Comparison of ENCODE assay signal across 26 mouse cellular contexts in genomic region chr2:150610097-150610496, GRCm38 (mm10). TPM values are rescaled to one million over a fixed set of nuclear protein-coding genes. Genes with fewer than 3 reads are reported as not detected.
DNase-seq lines count a peak whose midpoint lies in the region; ATAC-seq and TF ChIP-seq lines count a peak whose summit lies in the region.
"Had no signal": no experiment of that assay in that cellular context is flagged by ENCODE, and none has a peak within 500 bp of the region (broad histone marks: within the 10 kb centered on the region; RNA-seq: fewer than 3 reads in every experiment).

No protein-coding gene starts in this region.

- H3K27ac ChIP-seq in liver, embryonic 12.5 days, result peak overlapping the region; percentile 12; the same call in 1 of the 2 replicates
- H3K27ac ChIP-seq in liver, embryonic 16.5 days (ENCODE audit: low read length), result peak overlapping the region; percentile 57
- no peak overlapping the region for H3K27ac ChIP-seq in heart, adult 2 months
- H3K27ac ChIP-seq: embryonic facial prominence, embryonic 10.5 days; forebrain, embryonic 13.5 days; heart, embryonic 10.5 days; hindbrain, embryonic 13.5 days; hindbrain, postnatal 0 days had no signal

- no peaks in the 10 kb centered on the region for H3K27me3 ChIP-seq in liver, embryonic 12.5 days (replicated peaks)
- no peaks in the 10 kb centered on the region for H3K27me3 ChIP-seq in liver, embryonic 16.5 days (ENCODE audit: control insufficient read depth, insufficient read depth, low read depth, low read length)
- no peaks in the 10 kb centered on the region for H3K27me3 ChIP-seq in heart, adult 2 months (ENCODE audit: control insufficient read depth, insufficient read depth, low read length)
- H3K27me3 ChIP-seq: forebrain, embryonic 13.5 days; hindbrain, embryonic 13.5 days had no signal

- H3K4me2 ChIP-seq in liver, embryonic 12.5 days, result no peak overlapping the region
- H3K4me2 ChIP-seq in liver, embryonic 16.5 days (ENCODE audit: low read depth, low read length), result no peak overlapping the region
- H3K4me2 ChIP-seq: forebrain, embryonic 13.5 days; hindbrain, embryonic 13.5 days had no signal

- no peaks in the 10 kb centered on the region for H3K36me3 ChIP-seq in liver, embryonic 12.5 days
- H3K36me3 ChIP-seq in liver, embryonic 16.5 days (ENCODE audit: control insufficient read depth, insufficient read depth), result no peaks in the 10 kb centered on the region
- H3K36me3 ChIP-seq in heart, adult 2 months (ENCODE audit: control insufficient read depth, insufficient read depth, low read length), result no peaks in the 10 kb centered on the region
- H3K36me3 ChIP-seq: embryonic facial prominence, embryonic 10.5 days; heart, embryonic 10.5 days; hindbrain, embryonic 13.5 days had no signal

- WGBS in liver, embryonic 12.5 days (ENCODE audit: insufficient replicate concordance), result 33% methylated on average over 3 of the region's 3 CpGs
- 16% methylated on average over 3 of the region's 3 CpGs for WGBS in liver, embryonic 16.5 days (ENCODE audit: insufficient replicate concordance)
- WGBS in heart, adult 2 months, result 39% methylated on average over 3 of the region's 3 CpGs

- H3K9me3 ChIP-seq in liver, embryonic 12.5 days (replicated peaks), result no peaks in the 10 kb centered on the region
- H3K9me3 ChIP-seq in liver, embryonic 16.5 days (replicated peaks; ENCODE audit: control insufficient read depth, low read length), result no peaks in the 10 kb centered on the region
- H3K9me3 ChIP-seq: embryonic facial prominence, embryonic 10.5 days; forebrain, embryonic 13.5 days; heart, embryonic 10.5 days; hindbrain, embryonic 13.5 days had no signal

- H3K9ac ChIP-seq in liver, embryonic 12.5 days, result no peak overlapping the region
- H3K9ac ChIP-seq in liver, embryonic 16.5 days (ENCODE audit: low read depth, low read length), result no peak overlapping the region
- H3K9ac ChIP-seq in heart, adult 2 months (ENCODE audit: low read depth, low read length), result no peak overlapping the region
- H3K9ac ChIP-seq: forebrain, embryonic 13.5 days; forebrain, postnatal 0 days; hindbrain, embryonic 13.5 days had no signal

- H3K4me3 ChIP-seq in liver, embryonic 12.5 days, result no peak overlapping the region
- H3K4me3 ChIP-seq in liver, embryonic 16.5 days (ENCODE audit: low read depth, low read length), result no peak overlapping the region
- H3K4me3 ChIP-seq in heart, adult 2 months, result no peak overlapping the region
- H3K4me3 ChIP-seq: embryonic facial prominence, embryonic 10.5 days; forebrain, embryonic 13.5 days; heart, embryonic 10.5 days; hindbrain, embryonic 13.5 days had no signal

- H3K4me1 ChIP-seq in liver, embryonic 12.5 days, result peaks cover 36% of the 10 kb centered on the region
- peaks cover 26% of the 10 kb centered on the region for H3K4me1 ChIP-seq in liver, embryonic 16.5 days (ENCODE audit: control insufficient read depth, low read depth, low read length)
- peaks cover 1% of the 10 kb centered on the region; the same call in 1 of the 2 replicates for H3K4me1 ChIP-seq in heart, adult 2 months (ENCODE audit: control insufficient read depth, insufficient read depth, low read length)

- ATAC-seq in liver, embryonic 12.5 days, result peak; percentile 17; the same call in 1 of the 2 replicates
- ATAC-seq in liver, embryonic 16.5 days (ENCODE audit: low read depth), result peak; percentile 57
- ATAC-seq: forebrain, postnatal 0 days; hindbrain, postnatal 0 days had no signal

- no peaks in the 10 kb centered on the region for H3K79me2 ChIP-seq in heart, adult 2 months (replicated peaks; ENCODE audit: control insufficient read depth, insufficient read depth, low read length)

- peak; percentile 5 for DNase-seq in cerebellum, adult 9-10 months
- DNase-seq in cerebellum, postnatal 25 days, result no peak
- peak; percentile 36 for DNase-seq in yolk sac, embryonic 10.5 days (ENCODE audit: low spot score)
- no peak for DNase-seq in heart, adult 2 months
- no peak for DNase-seq in Muller cell, postnatal 12 days (ENCODE audit: inconsistent ontology term)
- no peak for DNase-seq in layer of hippocampus, adult 9-11 months
- DNase-seq: adrenal gland, postnatal 10 days; cerebellum, adult 11 months; cerebellum, adult 8-10 months; cerebellum, postnatal 36 days; gastrocnemius, postnatal 14 days; heart, adult 11 months; heart, postnatal 10 days; heart, postnatal 4 days had no signal

- intact Hi-C loops in heart, adult 2 months (cut with DNase I), result no loop called here

- no peak for TF ChIP-seq POLR2A in heart, adult 2 months (IDR thresholded peaks at IDR 0.05; ENCODE audit: insufficient read depth, low read depth, low read length)

- TF ChIP-seq EP300 in heart, adult 2 months (IDR thresholded peaks at IDR 0.05; ENCODE audit: insufficient read depth, low read depth, low read length), result no peak

- TF ChIP-seq CTCF in heart, adult 2 months (IDR thresholded peaks at IDR 0.05), result no peak

RNA-seq across cellular contexts. Expression of gene Apmap, which starts 1.7 kb away (rescaled TPM):
- polyA plus RNA-seq in liver, embryonic 12.5 days (2016; fragmentation: Nextera tagmentation; extraction: Ambion mirVana), result 28.2 and 28.6 TPM in 2 replicates
- polyA plus RNA-seq in liver, embryonic 16.5 days (2015; fragmentation: Nextera tagmentation; extraction: Ambion mirVana), result 27.2 and 29.2 TPM in 2 replicates
- 10 to 100 TPM; 52.6 to 56.9 TPM for total RNA-seq in heart, adult 2 months (2021)
- polyA plus RNA-seq in heart, adult 2 months (2012; rRNA removed), result 37.5 and 59.4 TPM in 2 replicates

RNA-seq across cellular contexts. Expression of gene Cst7, which starts 39.9 kb away (rescaled TPM):
- polyA plus RNA-seq in liver, embryonic 12.5 days (2016; fragmentation: Nextera tagmentation; extraction: Ambion mirVana), result 3.6 and 3.7 TPM in 2 replicates
- polyA plus RNA-seq in liver, embryonic 16.5 days (2015; fragmentation: Nextera tagmentation; extraction: Ambion mirVana), result 7.6 and 8.3 TPM in 2 replicates
- not detected for total RNA-seq in heart, adult 2 months (2021)
- 0.47 TPM in 1 of 2 replicates, not detected in the other for polyA plus RNA-seq in heart, adult 2 months (2012; rRNA removed)
- total RNA-seq: forebrain, postnatal 0 days; gastrocnemius, adult 18-20 months; gastrocnemius, postnatal 14 days; heart, postnatal 10 days; heart, postnatal 4 days had no signal
- polyA plus RNA-seq: brain, embryonic 14.5 days; C2C12; embryonic facial prominence, embryonic 10.5 days; heart, embryonic 14.5 days; hindbrain, postnatal 0 days had no signal

RNA-seq across cellular contexts. Expression of gene Acss1, which starts 58.2 kb away (rescaled TPM):
- 47.4 and 53.8 TPM in 2 replicates for polyA plus RNA-seq in liver, embryonic 12.5 days (2016; fragmentation: Nextera tagmentation; extraction: Ambion mirVana)
- polyA plus RNA-seq in liver, embryonic 16.5 days (2015; fragmentation: Nextera tagmentation; extraction: Ambion mirVana), result 49.9 and 56.3 TPM in 2 replicates
- 100 to 1,000 TPM; 256 to 332 TPM for total RNA-seq in heart, adult 2 months (2021)
- 301 and 494 TPM in 2 replicates for polyA plus RNA-seq in heart, adult 2 months (2012; rRNA removed)
- polyA plus RNA-seq: C2C12 had no signal

Comparison
In these comparisons a context has a peak if more than half of its experiments do, and no peak if none do; other contexts are left out.
1. DNase-seq: peak in cerebellum, adult 9-10 months (single experiment) and yolk sac, embryonic 10.5 days (single experiment); none in cerebellum, postnatal 25 days (0 of 2), heart, adult 2 months (0 of 2), Muller cell, postnatal 12 days (single experiment) and layer of hippocampus, adult 9-11 months (single experiment).